28 mouse cellular contexts compared by ENCODE assay signal in the genomic region with DNA sequence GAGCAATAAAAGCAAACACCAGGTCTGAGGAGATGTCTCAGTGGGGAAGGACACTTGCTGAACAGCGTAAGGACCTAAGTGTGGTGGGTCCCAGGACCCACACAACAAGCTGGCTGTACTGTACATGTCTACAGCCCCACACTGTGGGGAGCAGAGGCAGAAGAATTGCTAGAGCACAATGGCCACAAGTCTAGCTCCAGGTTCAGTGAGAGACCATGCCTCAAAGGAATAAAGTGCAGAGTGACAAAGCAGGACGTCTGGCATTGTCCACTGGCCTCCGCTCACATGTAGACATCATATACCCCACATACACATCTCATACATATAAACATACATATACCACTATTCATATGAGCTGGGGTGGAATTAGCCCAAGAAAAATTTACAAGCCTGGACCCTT.
"Had no signal": no experiment of that assay in that cellular context is flagged by ENCODE, and none has a peak within 500 bp of the region (broad histone marks: within the 10 kb centered on the region; RNA-seq: fewer than 3 reads in every experiment).

No protein-coding gene starts in this region.

- H3K27ac ChIP-seq: embryonic facial prominence, embryonic 10.5 days; embryonic facial prominence, embryonic 12.5 days; embryonic facial prominence, embryonic 13.5 days; embryonic facial prominence, embryonic 15.5 days; forebrain, embryonic 10.5 days; forebrain, embryonic 12.5 days; forebrain, embryonic 13.5 days; forebrain, embryonic 15.5 days; gastrocnemius, adult 2 months; heart, adult 2 months had no signal

- DNase-seq: cerebellum, adult 2 months; cerebellum, adult 8-10 months; cerebellum, adult 9-10 months; cerebellum, adult 9-11 months; cerebellum, postnatal 10 days; cerebellum, postnatal 14 days; cerebellum, postnatal 25 days; cerebellum, postnatal 36 days; embryo, embryonic 11 days; forebrain, postnatal 0 days; gastrocnemius, adult 2 months; gastrocnemius, postnatal 10 days; gastrocnemius, postnatal 14 days; gastrocnemius, postnatal 25 days; gastrocnemius, postnatal 36 days; heart, adult 18-20 months; heart, adult 2 months had no signal

- H3K27me3 ChIP-seq: embryonic facial prominence, embryonic 12.5 days; embryonic facial prominence, embryonic 13.5 days; embryonic facial prominence, embryonic 15.5 days; forebrain, embryonic 12.5 days; forebrain, embryonic 13.5 days; forebrain, embryonic 15.5 days had no signal

- H3K4me3 ChIP-seq: embryonic facial prominence, embryonic 10.5 days; embryonic facial prominence, embryonic 12.5 days; embryonic facial prominence, embryonic 13.5 days; embryonic facial prominence, embryonic 15.5 days; erythroblast, embryonic 14.5 days; forebrain, embryonic 10.5 days; forebrain, embryonic 12.5 days; forebrain, embryonic 13.5 days; forebrain, embryonic 15.5 days; gastrocnemius, adult 2 months; heart, adult 2 months had no signal

- H3K9ac ChIP-seq: embryonic facial prominence, embryonic 12.5 days; embryonic facial prominence, embryonic 13.5 days; embryonic facial prominence, embryonic 15.5 days; forebrain, embryonic 12.5 days; forebrain, embryonic 13.5 days; forebrain, embryonic 15.5 days; forebrain, postnatal 0 days had no signal

- H3K4me1 ChIP-seq: embryonic facial prominence, embryonic 10.5 days; embryonic facial prominence, embryonic 12.5 days; embryonic facial prominence, embryonic 13.5 days; embryonic facial prominence, embryonic 15.5 days; forebrain, embryonic 10.5 days; forebrain, embryonic 12.5 days; forebrain, embryonic 13.5 days; forebrain, embryonic 15.5 days had no signal

- H3K36me3 ChIP-seq: embryonic facial prominence, embryonic 10.5 days; embryonic facial prominence, embryonic 12.5 days; embryonic facial prominence, embryonic 13.5 days; embryonic facial prominence, embryonic 15.5 days; forebrain, embryonic 10.5 days; forebrain, embryonic 12.5 days; forebrain, embryonic 15.5 days had no signal

- H3K4me2 ChIP-seq: embryonic facial prominence, embryonic 12.5 days; embryonic facial prominence, embryonic 13.5 days; embryonic facial prominence, embryonic 15.5 days; forebrain, embryonic 12.5 days; forebrain, embryonic 13.5 days; forebrain, embryonic 15.5 days had no signal

- H3K9me3 ChIP-seq: embryonic facial prominence, embryonic 10.5 days; embryonic facial prominence, embryonic 12.5 days; embryonic facial prominence, embryonic 13.5 days; embryonic facial prominence, embryonic 15.5 days; forebrain, embryonic 12.5 days; forebrain, embryonic 13.5 days; forebrain, embryonic 15.5 days had no signal

- ATAC-seq: forebrain, embryonic 13.5 days; forebrain, embryonic 14.5 days; forebrain, embryonic 15.5 days; forebrain, embryonic 16.5 days; forebrain, postnatal 0 days had no signal
